Comparison of ENCODE assay signal across 9 mouse cellular contexts in the genomic region with DNA sequence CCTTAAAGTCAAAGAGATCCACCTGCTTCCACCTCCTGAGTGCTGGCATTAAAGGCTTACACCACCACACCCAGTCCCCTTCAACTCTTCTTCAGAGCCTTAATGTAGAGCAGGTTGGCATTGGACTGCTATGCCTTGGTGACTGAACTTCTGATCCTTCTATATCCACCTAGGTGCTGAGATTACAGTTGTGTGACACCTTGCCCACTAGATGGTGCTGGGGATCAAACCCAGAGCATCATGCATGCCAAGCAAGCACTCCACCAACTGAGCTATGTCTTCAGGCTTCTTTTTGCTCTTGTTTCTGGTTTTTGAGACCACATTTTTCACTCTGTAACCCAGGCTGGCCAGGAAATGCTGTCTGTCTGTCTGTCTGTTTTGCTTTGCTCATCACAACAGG. TPM values are rescaled to one million over a fixed set of nuclear protein-coding genes. Genes with fewer than 3 reads are reported as not detected.
DNase-seq lines count a peak whose midpoint lies in the region; ATAC-seq and TF ChIP-seq lines count a peak whose summit lies in the region.
"Had no signal": no experiment of that assay in that cellular context is flagged by ENCODE, and none has a peak within 500 bp of the region (broad histone marks: within the 10 kb centered on the region; RNA-seq: fewer than 3 reads in every experiment).

No protein-coding gene starts in this region.

- no peaks in the 10 kb centered on the region for H3K9me3 ChIP-seq in kidney, embryonic 14.5 days (ENCODE audit: control insufficient read depth, low read length)
- H3K9me3 ChIP-seq in CH12.LX (replicated peaks; ENCODE audit: low read length), result no peaks in the 10 kb centered on the region
- H3K9me3 ChIP-seq in forebrain, embryonic 16.5 days (ENCODE audit: control insufficient read depth, low read length), result no peaks in the 10 kb centered on the region
- H3K9me3 ChIP-seq: stomach, embryonic 15.5 days had no signal

- H3K36me3 ChIP-seq in kidney, embryonic 14.5 days (ENCODE audit: control insufficient read depth, insufficient read depth, low read length), result peaks cover 56% of the 10 kb centered on the region
- peaks cover 45 to 62% of the 10 kb centered on the region in 2 experiments for H3K36me3 ChIP-seq in CH12.LX (replicated peaks in 1 of 2; ENCODE audit: control insufficient read depth in 1 of 2, insufficient read depth in 1 of 2, low read length in 1 of 2)
- peaks cover 20% of the 10 kb centered on the region; the same call in 1 of the 2 replicates for H3K36me3 ChIP-seq in forebrain, embryonic 16.5 days (ENCODE audit: control insufficient read depth, insufficient read depth)

- peak; percentile 57 to 68 for TF ChIP-seq CTCF in CH12.LX (conservative IDR thresholded peaks at IDR 0.05 in 1 of 2, IDR thresholded peaks at IDR 0.05 in 1 of 2; ENCODE audit: low read depth in 2 of 2, low read length in 2 of 2)

- dilution Hi-C loops in CH12.LX (cut with MboI; ENCODE audit: extremely low pct_ligation_motif_present, extremely low pct_unique_long_range_greater_than_20kb, low sequenced_read_pairs), result no loop called here

- ATAC-seq in kidney, embryonic 14.5 days (ENCODE audit: low FRiP score, low TSS enrichment), result no peak
- ATAC-seq in forebrain, embryonic 16.5 days, result no peak

- H3K27ac ChIP-seq in kidney, embryonic 14.5 days (ENCODE audit: low read depth, low read length), result no peak overlapping the region
- H3K27ac ChIP-seq in CH12.LX (ENCODE audit: insufficient read depth, low read depth), result no peak overlapping the region
- H3K27ac ChIP-seq in forebrain, embryonic 16.5 days (ENCODE audit: low read length), result no peak overlapping the region
- H3K27ac ChIP-seq: stomach, embryonic 15.5 days had no signal

- TF ChIP-seq POLR2A in CH12.LX (IDR thresholded peaks at IDR 0.05; ENCODE audit: low read depth, low read length), result no peak

- peak; percentile 57 for TF ChIP-seq RAD21 in CH12.LX (IDR thresholded peaks at IDR 0.05; ENCODE audit: low read depth, low read length)

- H3K4me1 ChIP-seq in kidney, embryonic 14.5 days (ENCODE audit: control insufficient read depth, insufficient read depth, low read length), result peaks cover 9% of the 10 kb centered on the region; the same call in 1 of the 2 replicates
- peaks cover 0 to 17% of the 10 kb centered on the region in 2 experiments; a peak in 2 of 4 replicates for H3K4me1 ChIP-seq in CH12.LX (ENCODE audit: control insufficient read depth in 1 of 2, insufficient read depth in 2 of 2)
- peaks cover 15% of the 10 kb centered on the region for H3K4me1 ChIP-seq in forebrain, embryonic 16.5 days (replicated peaks; ENCODE audit: control insufficient read depth, insufficient read depth, low read length)

- H3K27me3 ChIP-seq in kidney, embryonic 14.5 days (ENCODE audit: control insufficient read depth, insufficient read depth, low read length), result no peaks in the 10 kb centered on the region
- no peaks in the 10 kb centered on the region for H3K27me3 ChIP-seq in CH12.LX (replicated peaks)
- H3K27me3 ChIP-seq in forebrain, embryonic 16.5 days (replicated peaks; ENCODE audit: control insufficient read depth, insufficient read depth, low read length), result no peaks in the 10 kb centered on the region
- H3K27me3 ChIP-seq: stomach, embryonic 15.5 days had no signal

- in situ Hi-C loops in CH12.LX (cut with MboI; ENCODE audit: low pct_ligation_motif_present, low pct_unique_long_range_greater_than_20kb, low sequenced_read_pairs), result no loop called here

- H3K4me3 ChIP-seq in kidney, embryonic 14.5 days (ENCODE audit: low read length), result no peak overlapping the region
- H3K4me3 ChIP-seq in CH12.LX (replicated peaks in 1 of 3; ENCODE audit: low read depth in 2 of 3, low read length in 2 of 3, poor library complexity in 1 of 3), result no peak overlapping the region
- no peak overlapping the region for H3K4me3 ChIP-seq in forebrain, embryonic 16.5 days (replicated peaks; ENCODE audit: low read length)
- H3K4me3 ChIP-seq: erythroblast, embryonic 14.5 days; stomach, embryonic 15.5 days had no signal

- peaks cover 65% of the 10 kb centered on the region for H3K79me2 ChIP-seq in CH12.LX (replicated peaks; ENCODE audit: control insufficient read depth, extremely low read depth, insufficient read depth, poor library complexity, severe bottlenecking)

- no peak overlapping the region for H3K9ac ChIP-seq in kidney, embryonic 14.5 days (ENCODE audit: low read depth, low read length)
- H3K9ac ChIP-seq in CH12.LX (ENCODE audit: insufficient read depth, low read depth), result no peak overlapping the region
- no peak overlapping the region for H3K9ac ChIP-seq in forebrain, embryonic 16.5 days (replicated peaks; ENCODE audit: low read depth, low read length)
- H3K9ac ChIP-seq: stomach, embryonic 15.5 days had no signal

- peak; percentile 51 for DNase-seq in kidney, adult 9 months
- DNase-seq in CH12.LX (ENCODE audit: extremely low read depth) (peak; percentile 64), MN1 (ENCODE audit: low spot score) (peak; percentile 65)
- peak; percentile 43 to 44 for DNase-seq in kidney, postnatal 25 days
- DNase-seq in thymus, postnatal 36 days, result peak; percentile 21 to 27

- no peak overlapping the region for H3K4me2 ChIP-seq in kidney, embryonic 14.5 days (replicated peaks; ENCODE audit: low read depth, low read length)
- no peak overlapping the region for H3K4me2 ChIP-seq in CH12.LX (ENCODE audit: insufficient read depth, low read depth, poor library complexity, severe bottlenecking)
- no peak overlapping the region for H3K4me2 ChIP-seq in forebrain, embryonic 16.5 days (ENCODE audit: low read length)
- H3K4me2 ChIP-seq: stomach, embryonic 15.5 days had no signal

- no peak for TF ChIP-seq EP300 in CH12.LX (IDR thresholded peaks at IDR 0.05; ENCODE audit: low read length)

TF ChIP-seq in CH12.LX, 34 proteins besides CTCF, POLR2A, EP300 and RAD21:
- TF ChIP-seq SIN3A (IDR thresholded peaks at IDR 0.05; ENCODE audit: low read length), result no peak
- TF ChIP-seq MAX (IDR thresholded peaks at IDR 0.05; ENCODE audit: low read length), result no peak
- no peak for TF ChIP-seq CHD2 (IDR thresholded peaks at IDR 0.05; ENCODE audit: low read length)
- no peak for TF ChIP-seq MEF2A (IDR thresholded peaks at IDR 0.05; ENCODE audit: borderline replicate concordance, low read depth, low read length)
- TF ChIP-seq MYC (IDR thresholded peaks at IDR 0.05; ENCODE audit: low read depth, low read length), result no peak
- TF ChIP-seq SMC3 (IDR thresholded peaks at IDR 0.05; ENCODE audit: low read depth, low read length), result peak; percentile 35; the same call in 1 of the 2 replicates
TF ChIP-seq in CH12.LX: peak in this region for 1.

RNA-seq across cellular contexts. Expression of a gene that starts 3.1 kb away (rescaled TPM):
- polyA plus RNA-seq in kidney, embryonic 14.5 days (2014; fragmentation: Nextera tagmentation; extraction: Ambion mirVana), result 29.0 and 41.7 TPM in 2 replicates
- 18.2 and 20.7 TPM in 2 replicates for total RNA-seq in CH12.LX (2012; rRNA removed)
- total RNA-seq in CH12.LX (2014; rRNA removed), result 21.9 and 24.6 TPM in 2 replicates
- 18.1 and 18.5 TPM in 2 replicates for polyA plus RNA-seq in CH12.LX (2012; ENCODE audit: insufficient read length, low read depth)
- 39.6 and 45.9 TPM in 2 replicates for polyA plus RNA-seq in forebrain, embryonic 16.5 days (2015; fragmentation: Nextera tagmentation; extraction: Ambion mirVana)

RNA-seq across cellular contexts. Expression of a gene that starts 30.3 kb away (rescaled TPM):
- polyA plus RNA-seq in kidney, embryonic 14.5 days (2014; fragmentation: Nextera tagmentation; extraction: Ambion mirVana), result 9.6 and 13.6 TPM in 2 replicates
- total RNA-seq in CH12.LX (2012; rRNA removed) (5.6 and 6.2 TPM in 2 replicates), CH12.LX (2014; rRNA removed) (4.7 and 5.0 TPM in 2 replicates)
- polyA plus RNA-seq in CH12.LX (2012; ENCODE audit: insufficient read length, low read depth), result 4.4 and 5.3 TPM in 2 replicates
- polyA plus RNA-seq in forebrain, embryonic 16.5 days (2015; fragmentation: Nextera tagmentation; extraction: Ambion mirVana), result 17.4 and 20.2 TPM in 2 replicates

RNA-seq across cellular contexts. Expression of a gene that starts 33.0 kb away (rescaled TPM):
- 7.8 and 10.2 TPM in 2 replicates for polyA plus RNA-seq in kidney, embryonic 14.5 days (2014; fragmentation: Nextera tagmentation; extraction: Ambion mirVana)
- total RNA-seq in CH12.LX (2012; rRNA removed), result 11.5 and 12.1 TPM in 2 replicates
- 10.7 and 12.8 TPM in 2 replicates for total RNA-seq in CH12.LX (2014; rRNA removed)
- 10.1 and 10.5 TPM in 2 replicates for polyA plus RNA-seq in CH12.LX (2012; ENCODE audit: insufficient read length, low read depth)
- polyA plus RNA-seq in forebrain, embryonic 16.5 days (2015; fragmentation: Nextera tagmentation; extraction: Ambion mirVana), result 15.5 and 17.5 TPM in 2 replicates

RNA-seq across cellular contexts. Expression of a gene that starts 42.8 kb away (rescaled TPM):
- 568 and 762 TPM in 2 replicates for polyA plus RNA-seq in kidney, embryonic 14.5 days (2014; fragmentation: Nextera tagmentation; extraction: Ambion mirVana)
- total RNA-seq in CH12.LX (2012; rRNA removed) (440 and 469 TPM in 2 replicates), CH12.LX (2014; rRNA removed) (202 and 229 TPM in 2 replicates)
- 327 and 397 TPM in 2 replicates for polyA plus RNA-seq in CH12.LX (2012; ENCODE audit: insufficient read length, low read depth)
- 514 and 561 TPM in 2 replicates for polyA plus RNA-seq in forebrain, embryonic 16.5 days (2015; fragmentation: Nextera tagmentation; extraction: Ambion mirVana)

RNA-seq across cellular contexts. Expression of a gene that starts 45.7 kb away (rescaled TPM):
- polyA plus RNA-seq in kidney, embryonic 14.5 days (2014; fragmentation: Nextera tagmentation; extraction: Ambion mirVana), result 0.70 and 1.2 TPM in 2 replicates
- total RNA-seq in CH12.LX (2012; rRNA removed) (12.2 and 13.5 TPM in 2 replicates), CH12.LX (2014; rRNA removed) (9.8 and 11.8 TPM in 2 replicates)
- 19.5 and 20.1 TPM in 2 replicates for polyA plus RNA-seq in CH12.LX (2012; ENCODE audit: insufficient read length, low read depth)
- polyA plus RNA-seq in forebrain, embryonic 16.5 days (2015; fragmentation: Nextera tagmentation; extraction: Ambion mirVana), result 0.66 and 1.0 TPM in 2 replicates
